Mouse (Mus musculus) left cerebral cortex, adult 18-20 months (tissue): ENCODE results near the gene Gnat1. TPM values are rescaled to one million over a fixed set of nuclear protein-coding genes. Genes with fewer than 3 reads are reported as not detected.
A peak's percentile ranks its signal among the peaks of the same experiment; 100 is the strongest.

Experiments used
- DNase-seq, 2 experiments: peaks; one replicate each; pipeline ENCODE4 v3.0.0; 2021 to 2022; ENCODE audit warnings: low spot score in 2 of 2, mixed read lengths in 1 of 2
- total RNA-seq, 2 experiments: library from RNA; stranded (reverse); gene quantifications; 2 replicates each; pipeline ENCODE4 v1.2.3; 2021

Gene Gnat1
- total RNA-seq, 2 experiments from 2014 or later: 0.35 to 0.73 TPM

GRCm38 (mm10) chr9:107701594-107701993 lies 22.1 kb upstream of the Gnat1 start:
- DNase-seq: peak; percentile 79 to 80

GRCm38 (mm10) chr9:107700114-107700571 lies 20.6 kb upstream of the Gnat1 start:
- DNase-seq: peak; percentile 49 to 55

- no peak for DNase-seq
Observed at GRCm38 (mm10) chr9:107699376-107699980, 20.0 kb upstream of the Gnat1 start.

DNA sequence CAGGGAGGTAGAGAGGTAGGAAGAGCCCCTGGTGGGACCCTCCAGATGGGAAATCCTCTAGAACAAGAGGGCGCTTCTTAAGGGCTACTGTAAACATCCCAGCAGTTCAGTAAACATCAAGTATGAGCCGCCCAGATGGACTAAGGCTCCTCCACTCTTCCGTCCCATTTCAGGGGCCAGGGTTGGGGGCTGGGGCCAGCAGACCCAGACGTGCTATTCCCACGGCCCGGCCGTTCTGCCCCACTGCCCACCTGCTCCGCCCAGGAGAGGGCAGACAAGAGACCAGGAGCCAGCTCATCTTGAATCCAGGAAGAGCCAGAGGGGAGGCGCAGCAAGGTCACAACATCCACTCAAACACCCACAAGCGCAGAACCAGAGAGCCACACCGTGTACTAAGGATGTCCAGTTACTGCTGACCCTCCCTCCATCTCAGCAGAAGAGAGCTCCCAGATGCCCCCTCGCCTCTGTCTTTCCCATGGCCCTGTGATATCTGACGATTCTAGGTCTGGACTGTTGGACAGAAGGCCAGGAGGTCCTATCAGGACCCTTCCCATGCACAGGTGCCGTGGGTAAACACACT lies 19.2 kb upstream of the Gnat1 start:
- DNase-seq: no peak

DNA sequence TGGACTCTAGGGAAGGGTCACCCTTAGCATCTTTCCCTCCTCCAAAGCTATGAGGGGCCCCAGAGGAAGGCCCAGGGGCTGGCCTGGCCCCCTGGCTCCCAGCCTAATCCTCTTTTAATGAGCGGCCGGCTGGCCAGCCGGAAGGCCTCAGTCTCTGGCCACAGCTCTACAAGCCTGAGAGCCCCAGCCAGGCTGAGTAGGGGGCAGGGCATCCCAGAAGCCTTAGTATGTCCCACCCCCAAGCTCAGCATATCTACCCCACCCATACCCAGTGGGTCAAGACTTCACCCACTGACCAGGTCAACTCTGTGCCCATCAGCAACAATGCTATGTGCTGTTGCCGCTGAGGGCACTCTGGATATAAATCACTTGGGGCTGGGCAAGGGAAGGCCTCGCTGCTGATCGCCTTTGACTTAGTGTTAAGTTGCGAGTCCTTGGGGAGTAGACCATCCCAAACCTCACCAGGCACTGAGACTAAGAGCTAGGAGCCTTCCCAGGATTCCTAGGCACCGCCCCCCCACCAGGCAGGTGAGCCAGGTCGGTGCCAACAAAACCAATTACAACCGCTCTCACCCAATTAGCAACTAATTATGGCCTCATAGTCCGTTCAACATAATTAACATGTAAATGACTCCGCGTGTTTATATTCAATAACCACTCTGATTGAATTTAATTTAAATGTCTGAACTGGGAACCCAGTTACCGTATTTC lies 18.5 kb upstream of the Gnat1 start:
- DNase-seq: no peak

DNA sequence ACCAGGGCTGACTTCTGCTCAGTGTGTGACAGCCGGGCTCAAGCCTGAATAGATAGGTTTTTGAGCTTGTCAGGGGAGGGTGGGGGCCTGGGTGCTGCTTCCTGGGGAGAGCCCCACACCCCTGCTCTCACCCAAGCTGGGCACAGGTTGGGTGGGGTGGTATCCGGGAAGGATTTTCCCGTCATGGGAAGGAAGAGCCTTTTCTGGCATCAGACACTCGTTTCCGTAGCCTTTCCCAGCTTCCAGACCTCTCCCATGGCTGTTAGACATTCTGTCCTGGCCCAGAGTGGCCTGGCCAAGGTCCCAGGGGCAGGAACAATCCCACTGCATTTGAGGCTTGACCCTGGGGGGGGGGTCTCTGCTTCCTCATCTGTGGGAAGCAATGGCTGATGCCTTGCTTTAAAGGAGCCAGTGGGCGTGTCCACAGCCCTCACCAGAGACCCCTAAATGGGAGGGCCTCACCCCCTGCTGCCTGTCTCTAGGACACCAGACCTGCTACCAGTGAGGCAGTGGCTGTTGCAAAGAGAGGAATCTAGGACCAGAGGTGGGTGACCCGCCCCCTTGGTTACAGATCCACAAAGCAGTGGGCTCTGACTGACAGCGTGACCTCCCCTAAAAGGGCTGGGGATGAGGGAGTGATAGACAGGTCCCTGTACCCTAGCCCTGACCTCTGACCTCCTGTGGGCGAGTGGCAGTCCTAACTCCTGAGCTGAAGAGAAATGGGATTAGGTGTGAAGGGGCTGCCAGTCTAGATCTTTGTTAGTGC lies 17.5 kb upstream of the Gnat1 start:
- DNase-seq: no peak

- DNase-seq: no peak
Observed at GRCm38 (mm10) chr9:107696106-107696479, 16.6 kb upstream of the Gnat1 start.

DNA sequence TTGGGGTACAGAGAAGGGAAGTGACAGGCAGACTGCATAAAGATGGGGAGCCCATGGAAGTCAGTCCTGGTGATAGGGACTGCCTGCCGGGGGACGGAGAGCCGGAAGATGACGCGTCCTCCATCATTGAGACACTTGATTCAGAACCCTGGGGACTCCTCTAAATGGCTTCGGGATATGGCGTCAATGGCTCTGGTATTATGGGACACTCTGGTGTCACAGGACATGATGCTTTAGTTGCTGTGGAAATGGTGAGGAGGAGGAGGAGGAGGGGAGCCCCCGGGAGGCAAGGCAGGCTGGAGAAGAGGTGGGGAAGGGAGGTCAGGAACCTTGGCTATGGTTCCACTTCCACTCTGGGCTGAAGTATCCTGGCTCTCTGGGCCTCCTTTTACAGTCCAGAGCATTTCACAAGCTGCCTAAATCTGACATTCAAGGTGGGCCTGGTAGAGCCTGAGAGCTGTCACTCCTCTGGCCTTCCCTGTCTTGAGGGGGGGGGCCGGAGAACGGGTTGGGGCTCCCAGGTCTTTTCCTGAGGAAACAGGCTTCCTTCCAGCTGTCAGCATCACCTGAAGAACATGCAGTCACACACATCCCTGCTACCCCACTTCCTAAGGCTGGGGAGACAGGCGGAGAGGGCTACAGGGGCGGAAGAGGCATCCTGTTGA lies 16.1 kb upstream of the Gnat1 start:
- no peak for DNase-seq

DNA sequence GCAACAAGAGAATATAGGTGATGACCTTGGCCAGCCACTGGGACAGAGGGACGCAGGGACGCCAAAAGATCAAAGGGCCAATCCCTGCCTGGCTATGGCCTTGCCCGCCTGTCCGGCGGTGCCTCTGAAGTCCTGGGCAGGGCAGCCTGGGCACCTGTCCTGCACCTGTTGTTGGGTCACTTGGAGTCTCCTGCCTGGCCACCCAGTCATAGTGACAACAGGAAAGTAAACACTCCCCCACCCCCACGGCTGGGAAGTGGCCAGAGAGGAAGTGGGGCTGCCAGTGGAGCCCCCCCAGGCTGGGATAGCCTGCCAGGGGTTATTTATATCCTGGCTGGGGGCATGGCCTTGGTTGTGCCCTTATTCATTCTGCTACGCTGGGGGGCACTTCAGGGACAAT lies 15.1 kb upstream of the Gnat1 start:
- DNase-seq: no peak

DNA sequence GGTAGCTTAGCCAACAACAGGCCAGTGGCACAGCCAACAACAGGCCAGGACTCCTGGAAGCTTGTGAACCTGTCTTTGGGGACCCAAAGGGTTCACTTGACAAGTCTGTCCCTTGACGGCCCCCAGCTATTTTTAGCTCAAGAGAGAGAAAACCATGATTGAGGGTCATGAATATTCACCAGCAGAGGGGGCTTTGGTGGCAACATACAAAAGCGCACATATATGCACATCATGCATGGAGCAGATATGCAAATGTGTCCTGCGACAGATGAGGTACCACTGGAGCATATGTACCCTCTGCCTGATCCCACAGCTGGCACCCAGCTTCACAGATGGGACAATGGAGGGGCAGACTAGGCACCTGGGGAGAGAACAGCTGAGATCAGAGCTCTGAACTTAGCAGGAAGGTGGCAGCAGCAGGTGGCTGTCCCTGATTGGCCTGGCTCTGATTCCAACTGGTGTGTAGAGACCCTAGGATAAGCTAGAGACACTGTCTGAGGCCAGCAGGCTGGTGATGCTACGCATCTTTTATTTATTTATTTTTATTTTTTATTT lies 14.0 kb upstream of the Gnat1 start:
- no peak for DNase-seq

GRCm38 (mm10) chr9:107692785-107693184 lies 13.3 kb upstream of the Gnat1 start:
- no peak for DNase-seq

DNA sequence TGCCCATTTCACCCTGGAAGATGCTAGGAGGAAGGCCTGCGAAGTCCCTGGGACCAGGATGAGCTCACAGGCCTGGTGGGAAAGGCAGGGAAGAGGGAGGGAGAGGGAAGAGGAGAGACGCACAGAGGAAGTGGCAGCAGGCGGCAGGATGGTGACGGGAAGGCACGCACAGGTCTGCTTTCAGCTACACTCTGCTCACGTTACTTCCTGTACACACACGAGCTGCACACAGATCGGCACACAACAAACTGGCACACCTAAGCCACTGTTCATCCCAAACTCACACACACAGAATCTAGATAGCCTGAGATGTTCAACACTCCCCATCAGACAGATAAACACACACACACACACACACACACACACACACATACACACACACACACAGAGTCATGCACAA lies 10.9 kb upstream of the Gnat1 start:
- no peak for DNase-seq

DNA sequence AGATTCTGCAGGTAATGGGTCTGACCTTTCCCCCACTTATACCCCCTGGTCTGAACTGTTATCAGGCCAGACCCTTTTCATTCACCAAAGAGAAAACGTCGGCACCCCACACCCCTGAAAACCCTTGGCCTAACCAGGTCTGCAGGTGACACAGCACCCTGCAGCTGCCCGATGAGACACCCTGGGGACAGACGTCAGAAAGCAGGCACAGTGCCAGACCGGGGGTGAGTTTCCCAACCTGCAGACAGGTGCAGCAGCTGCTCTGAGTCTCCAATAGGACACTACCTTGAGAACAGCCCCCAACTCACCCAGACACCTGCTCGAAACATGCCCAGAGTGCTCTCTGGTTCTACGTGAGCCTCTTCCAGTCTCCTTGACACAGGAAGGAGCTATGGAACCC lies 9.4 kb upstream of the Gnat1 start:
- no peak for DNase-seq

DNA sequence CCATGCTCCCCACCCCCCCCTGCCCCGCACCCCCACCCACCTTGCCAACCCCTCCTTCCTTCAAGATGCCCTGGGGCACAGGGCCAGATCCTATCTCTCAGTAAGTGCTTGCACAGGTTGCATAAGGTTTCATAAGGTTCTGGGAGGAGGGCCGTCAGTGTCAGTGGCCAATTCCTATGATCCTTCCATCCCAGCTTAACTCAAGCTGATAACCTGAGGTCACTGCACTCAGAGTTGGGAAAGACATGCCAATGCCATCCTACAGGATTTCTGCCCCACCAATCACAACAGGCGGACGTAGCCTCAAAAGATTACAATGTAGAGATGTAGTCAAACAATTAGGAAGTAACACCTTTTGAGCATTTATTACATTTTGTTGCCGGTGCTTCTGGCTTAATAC lies 8.9 kb upstream of the Gnat1 start:
- no peak for DNase-seq

DNA sequence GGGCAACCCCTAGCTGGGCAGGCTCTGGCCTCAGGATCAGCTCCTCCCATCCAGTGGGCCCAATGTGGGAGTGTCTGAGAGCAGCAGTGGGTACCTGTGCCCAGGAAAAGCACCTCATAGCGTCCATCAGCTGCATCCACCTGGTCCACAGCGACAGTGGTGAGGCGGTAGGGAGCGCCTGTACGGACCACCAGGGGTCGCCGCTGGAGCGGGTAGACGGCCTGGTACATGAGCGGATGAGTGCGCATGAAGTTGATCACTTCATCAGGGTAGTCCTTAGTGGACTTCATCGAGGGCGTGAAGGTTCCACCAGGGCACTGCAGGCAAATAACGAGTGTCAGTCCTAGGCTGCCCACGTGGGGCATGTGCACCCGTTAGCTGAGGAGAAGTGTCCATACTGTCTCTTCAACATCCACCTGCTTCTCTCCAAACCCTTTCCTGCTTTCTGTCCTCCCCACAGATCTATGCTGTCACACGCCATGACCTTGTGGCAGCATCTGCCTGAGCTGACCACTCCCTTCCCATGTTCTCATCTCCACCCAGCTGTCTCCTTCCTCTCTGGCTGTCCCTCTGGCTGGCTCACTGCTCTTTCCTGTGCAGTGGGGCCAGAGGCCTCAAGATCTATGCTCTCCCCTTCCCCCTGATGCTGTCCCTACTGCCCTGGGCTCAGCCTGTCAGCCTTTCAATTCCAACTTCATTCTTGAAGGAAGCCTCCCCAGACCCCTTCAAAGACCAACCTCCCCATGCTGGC lies 5.9 kb upstream of the Gnat1 start:
- DNase-seq: no peak

GRCm38 (mm10) chr9:107682405-107682804 lies 2.9 kb upstream of the Gnat1 start:
- DNase-seq: no peak

DNA sequence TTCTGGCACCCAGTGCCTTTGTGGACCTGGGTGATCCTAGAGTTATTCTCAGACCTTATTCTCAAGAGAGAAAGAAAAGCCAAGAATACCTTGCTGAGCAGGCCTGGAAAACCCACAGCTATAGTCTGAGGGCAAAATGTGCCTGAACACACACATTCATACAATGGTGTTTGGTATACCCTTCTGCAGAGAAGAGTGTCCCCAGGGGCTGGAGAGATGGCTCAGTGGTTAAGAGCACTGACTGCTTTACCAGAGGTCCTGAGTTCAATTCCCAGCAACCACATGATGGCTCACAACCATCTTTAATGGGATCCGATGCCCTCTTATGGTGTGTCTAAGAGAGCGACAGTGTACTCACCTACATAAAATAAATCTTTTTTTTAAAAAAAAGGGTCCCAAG lies 651 bp downstream of the Gnat1 start:
- DNase-seq: no peak

- DNase-seq: peak; percentile 74 to 87
Observed at GRCm38 (mm10) chr9:107677819-107678526, 1.5 kb downstream of the Gnat1 start.

DNA sequence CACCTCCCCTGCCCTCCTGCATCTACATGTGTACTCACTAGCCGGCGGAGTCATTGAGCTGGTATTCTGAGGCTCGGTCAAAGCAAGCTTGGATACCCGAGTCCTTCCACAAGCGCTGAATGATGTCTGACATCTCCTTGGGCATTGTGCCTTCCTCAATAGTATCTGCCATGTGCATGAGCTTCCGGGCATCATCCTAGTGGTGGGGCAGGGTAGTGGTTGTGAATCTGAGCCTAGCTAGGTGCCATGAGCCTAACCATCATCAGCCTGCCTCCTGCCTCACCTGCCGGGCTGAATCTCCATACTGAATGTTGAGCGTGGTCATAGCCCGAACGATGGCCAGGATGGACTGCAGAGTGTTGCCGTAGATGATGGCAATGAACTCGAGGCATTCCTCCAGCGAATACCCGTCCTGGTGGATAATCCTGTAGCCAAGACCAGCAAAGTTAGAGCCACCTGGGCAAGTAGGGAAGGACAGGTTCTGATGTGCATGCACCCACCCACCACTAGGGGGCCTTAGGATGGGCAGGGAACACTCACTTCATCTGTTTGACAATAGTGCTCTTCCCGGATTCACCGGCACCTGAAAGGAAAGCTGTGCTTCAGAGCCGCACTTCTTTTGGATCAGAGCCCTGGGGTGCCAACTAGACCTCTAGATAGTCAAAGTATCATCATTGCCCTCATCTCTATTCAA lies 2.3 kb downstream of the Gnat1 start:
- DNase-seq: no peak
